Mouse (Mus musculus) intestine, embryonic 16.5 days (tissue): ENCODE data around the gene Spry2. TPM values are rescaled to one million over a fixed set of nuclear protein-coding genes. Genes with fewer than 3 reads are reported as not detected.
A peak's percentile ranks its signal among the peaks of the same experiment; 100 is the strongest.

Experiments used
- ATAC-seq: fragments of 200-750 bp; cut with Nextera tagmentation; 2 replicates; pipeline ENCODE4 v1.8.0; 2017; ENCODE audit warnings: moderate TSS enrichment, moderate library complexity
- H3K27ac ChIP-seq: fragments of 300-500 bp; sonication (generic); 2 replicates; pipeline ENCODE4 v1.5.1; 2014; ENCODE audit warnings: mild to moderate bottlenecking, low read length
- H3K27me3 ChIP-seq: fragments of 300-500 bp; sonication (generic); replicated peaks from 2 replicates; pipeline ENCODE4 v1.6.1; 2014; ENCODE audit warnings: low read length, control low read depth, mixed read lengths; ENCODE audit not compliant: control insufficient read depth, insufficient read depth
- H3K36me3 ChIP-seq: fragments of 300-500 bp; sonication (generic); 2 replicates; pipeline ENCODE4 v1.6.1; 2014; ENCODE audit warnings: low read length, control low read depth; ENCODE audit not compliant: control insufficient read depth, insufficient read depth
- H3K4me1 ChIP-seq: fragments of 300-500 bp; sonication (generic); 2 replicates; pipeline ENCODE4 v1.6.1; 2014; ENCODE audit warnings: low read length, control low read depth, mixed read lengths; ENCODE audit not compliant: control insufficient read depth, insufficient read depth
- H3K4me2 ChIP-seq: fragments of 300-500 bp; sonication (generic); 2 replicates; pipeline ENCODE4 v1.6.1; 2014; ENCODE audit warnings: low read depth, low read length, control low read depth
- H3K4me3 ChIP-seq: fragments of 300-500 bp; sonication (generic); 2 replicates; pipeline ENCODE4 v1.5.1; 2014; ENCODE audit warnings: mild to moderate bottlenecking, low read length
- H3K9ac ChIP-seq: fragments of 300-500 bp; sonication (generic); 2 replicates; pipeline ENCODE4 v1.6.1; 2014; ENCODE audit warnings: low read depth, low read length
- H3K9me3 ChIP-seq: fragments of 300-500 bp; sonication (generic); 2 replicates; pipeline ENCODE4 v1.6.1; 2016; ENCODE audit warnings: low read length, control low read depth; ENCODE audit not compliant: control insufficient read depth
- WGBS: fragments of 180-500 bp; shearing (Covaris S2); extraction: QIAGEN DNeasy Blood & Tissue Kit; methylation state at CpG from one replicate; pipeline ENCODE4 v1.1.7; 2014; 5-methylcytosine and 5-hydroxymethylcytosine counted together
- polyA plus RNA-seq: library from polyadenylated mRNA; unstranded; fragments of >200 nt; fragmentation: Nextera tagmentation; extraction: Ambion mirVana; gene quantifications from 2 replicates; pipeline ENCODE4 v1.2.1, GENCODE M21; 2015

The Spry2 gene
- polyA plus RNA-seq, 1 experiment from 2014 or later = 29.4 TPM

GRCm38 (mm10) chr14:105876375-105876774, 20.2 kb downstream of the Spry2 start:
- no peak for ATAC-seq
- H3K4me3 ChIP-seq = no peak overlapping the region
- WGBS = 75% methylated on average over 7 of the region's 7 CpGs
- H3K27ac ChIP-seq = no peak overlapping the region
- H3K9me3 ChIP-seq = no peaks in the 10 kb centered on the region
- H3K36me3 ChIP-seq = no peaks in the 10 kb centered on the region
- H3K9ac ChIP-seq = no peak overlapping the region
- H3K4me2 ChIP-seq = no peak overlapping the region
- H3K4me1 ChIP-seq = peaks cover 4% of the 10 kb centered on the region
- no peaks in the 10 kb centered on the region for H3K27me3 ChIP-seq

GRCm38 (mm10) chr14:105870370-105870936, 26.2 kb downstream of the Spry2 start:
- H3K4me3 ChIP-seq = no peak overlapping the region
- H3K27ac ChIP-seq = peak overlapping the region; percentile 48; the same call in 1 of the 2 replicates
- no peak overlapping the region for H3K9ac ChIP-seq
- ATAC-seq = peak; percentile 47
- 41% methylated on average over 14 of the region's 14 CpGs for WGBS
- H3K27me3 ChIP-seq = no peaks in the 10 kb centered on the region
- H3K36me3 ChIP-seq = no peaks in the 10 kb centered on the region
- no peaks in the 10 kb centered on the region for H3K9me3 ChIP-seq
- H3K4me2 ChIP-seq = no peak overlapping the region
- H3K4me1 ChIP-seq = peaks cover 8% of the 10 kb centered on the region

GRCm38 (mm10) chr14:105865381-105865938, 31.2 kb downstream of the Spry2 start:
- WGBS = 86% methylated on average over 5 of the region's 5 CpGs
- no peak overlapping the region for H3K27ac ChIP-seq
- no peak overlapping the region for H3K9ac ChIP-seq
- ATAC-seq = no peak
- H3K4me3 ChIP-seq = no peak overlapping the region
- H3K9me3 ChIP-seq = no peaks in the 10 kb centered on the region
- no peak overlapping the region for H3K4me2 ChIP-seq
- peaks cover 6% of the 10 kb centered on the region; the same call in 1 of the 2 replicates for H3K4me1 ChIP-seq
- no peaks in the 10 kb centered on the region for H3K27me3 ChIP-seq
- H3K36me3 ChIP-seq = no peaks in the 10 kb centered on the region

- WGBS = 71% methylated on average over 11 of the region's 11 CpGs
- H3K27me3 ChIP-seq = no peaks in the 10 kb centered on the region
- no peak overlapping the region for H3K4me3 ChIP-seq
- H3K27ac ChIP-seq = no peak overlapping the region
- H3K36me3 ChIP-seq = no peaks in the 10 kb centered on the region
- H3K9me3 ChIP-seq = no peaks in the 10 kb centered on the region
- H3K4me2 ChIP-seq = no peak overlapping the region
- ATAC-seq = peak; percentile 50
- H3K9ac ChIP-seq = no peak overlapping the region
- 0 out of 2 replicates have a peak, but pooled peaks cover 3% of the 10 kb centered on the region for H3K4me1 ChIP-seq
Measured at GRCm38 (mm10) chr14:105862199-105862598, 34.4 kb downstream of the Spry2 start.

- no peaks in the 10 kb centered on the region for H3K27me3 ChIP-seq
- H3K36me3 ChIP-seq = no peaks in the 10 kb centered on the region
- peak; percentile 93 for ATAC-seq
- H3K9ac ChIP-seq = no peak overlapping the region
- H3K4me2 ChIP-seq = no peak overlapping the region
- no peaks in the 10 kb centered on the region for H3K9me3 ChIP-seq
- H3K4me1 ChIP-seq = 0 out of 2 replicates have a peak, but pooled peaks cover 3% of the 10 kb centered on the region
- H3K4me3 ChIP-seq = no peak overlapping the region
- H3K27ac ChIP-seq = no peak overlapping the region
- WGBS = 33% methylated on average over 6 of the region's 6 CpGs
Measured at GRCm38 (mm10) chr14:105860920-105861319, 35.7 kb downstream of the Spry2 start.

- no peak for ATAC-seq
- Histone ChIP-seq H3K9ac (no peak overlapping the region), H3K4me1 (0 out of 2 replicates have a peak, but pooled peaks cover 3% of the 10 kb centered on the region), H3K4me3 (no peak overlapping the region), H3K9me3 (no peaks in the 10 kb centered on the region), H3K27me3 (no peaks in the 10 kb centered on the region), H3K27ac (no peak overlapping the region), H3K4me2 (no peak overlapping the region), H3K36me3 (no peaks in the 10 kb centered on the region)
- 91% methylated on average over 4 of the region's 4 CpGs for WGBS
Measured at GRCm38 (mm10) chr14:105860276-105860675, 36.3 kb downstream of the Spry2 start.

- WGBS = 44% methylated on average over 2 of the region's 2 CpGs
- Histone ChIP-seq H3K27ac (no peak overlapping the region), H3K4me3 (no peak overlapping the region), H3K4me2 (no peak overlapping the region), H3K27me3 (no peaks in the 10 kb centered on the region), H3K36me3 (no peaks in the 10 kb centered on the region), H3K9me3 (no peaks in the 10 kb centered on the region), H3K9ac (no peak overlapping the region), H3K4me1 (0 out of 2 replicates have a peak, but pooled peaks cover 3% of the 10 kb centered on the region)
- no peak for ATAC-seq
Measured at GRCm38 (mm10) chr14:105859876-105860275, 36.7 kb downstream of the Spry2 start.

GRCm38 (mm10) chr14:105859368-105859767, 37.3 kb downstream of the Spry2 start:
- Histone ChIP-seq H3K27ac (no peak overlapping the region), H3K4me3 (no peak overlapping the region), H3K9ac (no peak overlapping the region), H3K4me2 (no peak overlapping the region), H3K36me3 (no peaks in the 10 kb centered on the region), H3K27me3 (no peaks in the 10 kb centered on the region), H3K9me3 (no peaks in the 10 kb centered on the region), H3K4me1 (0 out of 2 replicates have a peak, but pooled peaks cover 3% of the 10 kb centered on the region)
- 49% methylated on average over 4 of the region's 4 CpGs for WGBS
- ATAC-seq = no peak

GRCm38 (mm10) chr14:105858935-105859334, 37.7 kb downstream of the Spry2 start:
- Histone ChIP-seq H3K9me3 (no peaks in the 10 kb centered on the region), H3K4me2 (no peak overlapping the region), H3K27me3 (no peaks in the 10 kb centered on the region), H3K4me1 (0 out of 2 replicates have a peak, but pooled peaks cover 3% of the 10 kb centered on the region), H3K36me3 (no peaks in the 10 kb centered on the region), H3K9ac (no peak overlapping the region), H3K4me3 (no peak overlapping the region), H3K27ac (no peak overlapping the region)
- ATAC-seq = no peak
- 36% methylated on average over 5 of the region's 5 CpGs for WGBS
